Comparison of ENCODE assay signal across 8 mouse cellular contexts in the genomic region with DNA sequence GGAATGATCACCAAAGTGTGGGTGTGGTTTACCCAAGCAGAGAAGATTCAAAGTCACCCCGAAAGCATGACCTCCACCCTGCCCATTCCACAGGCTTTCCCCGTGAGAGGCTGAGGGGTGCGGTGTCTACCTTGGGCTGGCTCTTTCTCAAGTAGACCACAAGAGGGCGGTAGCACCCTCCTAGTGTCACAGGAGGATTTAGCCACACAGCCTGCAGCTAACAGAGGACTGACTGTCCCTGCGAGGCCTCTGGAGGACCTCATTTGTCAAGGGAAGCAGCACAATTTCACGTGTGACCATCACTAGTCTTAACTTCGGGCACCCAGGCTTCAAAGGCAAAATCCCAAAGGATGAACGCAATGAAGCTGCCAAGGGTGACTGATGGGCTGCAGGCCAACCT. TPM values are rescaled to one million over a fixed set of nuclear protein-coding genes. Genes with fewer than 3 reads are reported as not detected.
DNase-seq lines count a peak whose midpoint lies in the region; ATAC-seq and TF ChIP-seq lines count a peak whose summit lies in the region.

No protein-coding gene starts in this region.

- DNase-seq in 3T3-L1 (ENCODE audit: low read depth, low spot score) (peak; percentile 78), ZHBTc4 (ENCODE audit: low read depth, low spot score) (peak; percentile 75), liver (peak; percentile 59)
- DNase-seq in heart, adult 2 months: peak; percentile 56 to 58
- DNase-seq in kidney, adult 18-20 months: peak; percentile 68
- peak; percentile 81 for DNase-seq in midbrain, postnatal 0 days (ENCODE audit: low spot score)
- DNase-seq in stomach, postnatal 0 days (ENCODE audit: low spot score): peak; percentile 69

- TF ChIP-seq EP300 in heart, adult 2 months (IDR thresholded peaks at IDR 0.05; ENCODE audit: insufficient read depth, low read depth, low read length): peak; percentile 58; the same call in 1 of the 2 replicates
- TF ChIP-seq EP300 in stomach, postnatal 0 days (optimal IDR thresholded peaks at IDR 0.05): no peak

- peak; percentile 57; the same call in 1 of the 2 replicates for ATAC-seq in midbrain, postnatal 0 days (ENCODE audit: low FRiP score)
- peak; percentile 76 for ATAC-seq in stomach, postnatal 0 days (ENCODE audit: low FRiP score, low TSS enrichment)

- no peaks in the 10 kb centered on the region for H3K4me1 ChIP-seq in cortical plate, adult 2 months (ENCODE audit: control insufficient read depth, insufficient read depth, low read length)
- peaks cover 1% of the 10 kb centered on the region; the same call in 1 of the 2 replicates for H3K4me1 ChIP-seq in heart, adult 2 months (ENCODE audit: control insufficient read depth, insufficient read depth, low read length)
- H3K4me1 ChIP-seq in midbrain, postnatal 0 days (ENCODE audit: insufficient read depth, low read length): no peaks in the 10 kb centered on the region
- H3K4me1 ChIP-seq in stomach, postnatal 0 days (replicated peaks; ENCODE audit: control insufficient read depth, insufficient read depth): no peaks in the 10 kb centered on the region

- no peaks in the 10 kb centered on the region for H3K27me3 ChIP-seq in heart, adult 2 months (ENCODE audit: control insufficient read depth, insufficient read depth, low read length)
- H3K27me3 ChIP-seq in midbrain, postnatal 0 days (ENCODE audit: insufficient read depth, low read length): no peaks in the 10 kb centered on the region
- H3K27me3 ChIP-seq in stomach, postnatal 0 days (ENCODE audit: control insufficient read depth, insufficient read depth, low read length): no peaks in the 10 kb centered on the region

- WGBS in heart, adult 2 months: 4% methylated on average over 8 of the region's 8 CpGs
- 15% methylated on average over 8 of the region's 8 CpGs for WGBS in midbrain, postnatal 0 days
- 7% methylated on average over 8 of the region's 8 CpGs for WGBS in stomach, postnatal 0 days

- intact Hi-C loops in heart, adult 2 months (cut with DNase I): loop anchor here (1.0 to 2.0 kb wide), 2 partner anchors 39 to 96 kb away; no protein-coding TSS in a partner anchor

- no peak overlapping the region for H3K4me3 ChIP-seq in cortical plate, adult 2 months (ENCODE audit: insufficient read depth, low read length)
- no peak overlapping the region for H3K4me3 ChIP-seq in heart, adult 2 months
- H3K4me3 ChIP-seq in midbrain, postnatal 0 days (ENCODE audit: low read depth, low read length): no peak overlapping the region
- no peak overlapping the region for H3K4me3 ChIP-seq in stomach, postnatal 0 days (ENCODE audit: low read depth, low read length)

- TF ChIP-seq CTCF in cortical plate, adult 2 months (IDR thresholded peaks at IDR 0.05; ENCODE audit: extremely low read depth, insufficient read depth, low read length): peak; percentile 82
- peak; percentile 95 for TF ChIP-seq CTCF in heart, adult 2 months (IDR thresholded peaks at IDR 0.05)
- peak; percentile 90 for TF ChIP-seq CTCF in midbrain, postnatal 0 days (IDR thresholded peaks at IDR 0.05)
- peak; percentile 97 for TF ChIP-seq CTCF in stomach, postnatal 0 days (IDR thresholded peaks at IDR 0.05; ENCODE audit: low read depth)

- no peak overlapping the region for H3K9ac ChIP-seq in heart, adult 2 months (ENCODE audit: low read depth, low read length)
- no peak overlapping the region for H3K9ac ChIP-seq in midbrain, postnatal 0 days (replicated peaks; ENCODE audit: low read length, poor library complexity, severe bottlenecking)
- H3K9ac ChIP-seq in stomach, postnatal 0 days (ENCODE audit: low read length): no peak overlapping the region

- H3K27ac ChIP-seq in cortical plate, adult 2 months (ENCODE audit: insufficient read depth, low read length): no peak overlapping the region
- no peak overlapping the region for H3K27ac ChIP-seq in heart, adult 2 months
- no peak overlapping the region for H3K27ac ChIP-seq in midbrain, postnatal 0 days (ENCODE audit: low read depth, low read length)
- no peak overlapping the region for H3K27ac ChIP-seq in stomach, postnatal 0 days (replicated peaks)

- TF ChIP-seq POLR2A in cortical plate, adult 2 months (IDR thresholded peaks at IDR 0.05; ENCODE audit: extremely low read depth, insufficient read depth, low read length): no peak
- TF ChIP-seq POLR2A in heart, adult 2 months (IDR thresholded peaks at IDR 0.05; ENCODE audit: insufficient read depth, low read depth, low read length): no peak

- no peak overlapping the region for H3K4me2 ChIP-seq in midbrain, postnatal 0 days (ENCODE audit: low read depth, low read length, poor library complexity, severe bottlenecking)
- no peak overlapping the region for H3K4me2 ChIP-seq in stomach, postnatal 0 days (replicated peaks; ENCODE audit: low read depth)

- no peaks in the 10 kb centered on the region for H3K36me3 ChIP-seq in heart, adult 2 months (ENCODE audit: control insufficient read depth, insufficient read depth, low read length)
- peaks cover 5% of the 10 kb centered on the region; the same call in 1 of the 2 replicates for H3K36me3 ChIP-seq in midbrain, postnatal 0 days (ENCODE audit: insufficient read depth, low read length)
- H3K36me3 ChIP-seq in stomach, postnatal 0 days (ENCODE audit: control insufficient read depth, insufficient read depth, low read length): no peaks in the 10 kb centered on the region

- H3K79me2 ChIP-seq in heart, adult 2 months (replicated peaks; ENCODE audit: control insufficient read depth, insufficient read depth, low read length): no peaks in the 10 kb centered on the region

- H3K9me3 ChIP-seq in midbrain, postnatal 0 days (ENCODE audit: low read length): no peaks in the 10 kb centered on the region
- H3K9me3 ChIP-seq in stomach, postnatal 0 days (ENCODE audit: control insufficient read depth, low read length): no peaks in the 10 kb centered on the region

RNA-seq across cellular contexts. Expression of gene Fahd2a, which starts 17.9 kb away (rescaled TPM):
- polyA plus RNA-seq in cortical plate, adult 2 months (2012; rRNA removed): 37.4 and 38.2 TPM in 2 replicates
- total RNA-seq in heart, adult 2 months (2021): 10 to 100 TPM; 42.5 to 44.5 TPM
- polyA plus RNA-seq in heart, adult 2 months (2012; rRNA removed): 34.5 and 40.3 TPM in 2 replicates
- 25.1 and 32.4 TPM in 2 replicates for total RNA-seq in midbrain, postnatal 0 days (2014; rRNA removed)
- polyA plus RNA-seq in midbrain, postnatal 0 days (2015; fragmentation: Nextera tagmentation; extraction: Ambion mirVana): 27.3 and 29.2 TPM in 2 replicates
- 27.3 and 30.9 TPM in 2 replicates for polyA plus RNA-seq in stomach, postnatal 0 days (2015; fragmentation: Nextera tagmentation; extraction: Ambion mirVana)

RNA-seq across cellular contexts. Expression of gene Gpat2, which starts 37.3 kb away (rescaled TPM):
- 0.13 and 0.25 TPM in 2 replicates for polyA plus RNA-seq in cortical plate, adult 2 months (2012; rRNA removed)
- total RNA-seq in heart, adult 2 months (2021): not detected
- polyA plus RNA-seq in heart, adult 2 months (2012; rRNA removed): 0.06 and 0.08 TPM in 2 replicates
- total RNA-seq in midbrain, postnatal 0 days (2014; rRNA removed): 0.09 and 0.55 TPM in 2 replicates
- polyA plus RNA-seq in midbrain, postnatal 0 days (2015; fragmentation: Nextera tagmentation; extraction: Ambion mirVana): 0.16 and 0.23 TPM in 2 replicates
- polyA plus RNA-seq in stomach, postnatal 0 days (2015; fragmentation: Nextera tagmentation; extraction: Ambion mirVana): 0.34 TPM in 2 replicates

RNA-seq across cellular contexts. Expression of gene Kcnip3, which starts 59.6 kb away (rescaled TPM):
- polyA plus RNA-seq in cortical plate, adult 2 months (2012; rRNA removed): 109 and 110 TPM in 2 replicates
- total RNA-seq in heart, adult 2 months (2021): 1 to 10 TPM; 1.1 to 1.3 TPM
- 1.2 and 1.3 TPM in 2 replicates for polyA plus RNA-seq in heart, adult 2 months (2012; rRNA removed)
- 24.6 and 33.2 TPM in 2 replicates for total RNA-seq in midbrain, postnatal 0 days (2014; rRNA removed)
- polyA plus RNA-seq in midbrain, postnatal 0 days (2015; fragmentation: Nextera tagmentation; extraction: Ambion mirVana): 14.2 and 17.1 TPM in 2 replicates
- polyA plus RNA-seq in stomach, postnatal 0 days (2015; fragmentation: Nextera tagmentation; extraction: Ambion mirVana): 1.2 TPM in 2 replicates
